24 mouse cellular contexts compared by ENCODE assay signal in genomic region chr4:82940680-82941079, GRCm38 (mm10). TPM values are rescaled to one million over a fixed set of nuclear protein-coding genes. Genes with fewer than 3 reads are reported as not detected.
"Had no signal": no experiment of that assay in that cellular context is flagged by ENCODE, and none has a peak within 500 bp of the region (broad histone marks: within the 10 kb centered on the region; RNA-seq: fewer than 3 reads in every experiment).

No protein-coding gene starts in this region.

- H3K27ac ChIP-seq: kidney, postnatal 0 days; layer of hippocampus, adult 2 months; limb, embryonic 10.5 days; limb, embryonic 13.5 days; liver, embryonic 12.5 days; liver, embryonic 15.5 days; lung, embryonic 15.5 days had no signal

- H3K9me3 ChIP-seq: limb, embryonic 10.5 days; limb, embryonic 13.5 days; liver, embryonic 12.5 days; liver, embryonic 15.5 days; lung, embryonic 15.5 days; megakaryocyte, embryonic 14.5 days had no signal

- H3K9ac ChIP-seq: limb, embryonic 13.5 days; liver, embryonic 12.5 days; liver, embryonic 15.5 days; lung, embryonic 15.5 days had no signal

- H3K4me3 ChIP-seq: layer of hippocampus, adult 2 months; limb, embryonic 10.5 days; limb, embryonic 13.5 days; liver, embryonic 12.5 days; liver, embryonic 15.5 days; lung, embryonic 15.5 days; megakaryocyte, embryonic 14.5 days had no signal

- DNase-seq: layer of hippocampus, adult 9-11 months; liver; lung, adult 18-20 months; lung, postnatal 10 days; lung, postnatal 36 days; midbrain, embryonic 14.5 days; thymus, adult 18-20 months had no signal

- H3K27me3 ChIP-seq: limb, embryonic 13.5 days; liver, embryonic 12.5 days; liver, embryonic 15.5 days; lung, embryonic 15.5 days; megakaryocyte, embryonic 14.5 days had no signal

- H3K36me3 ChIP-seq: liver, embryonic 12.5 days; liver, embryonic 15.5 days had no signal

- ATAC-seq: liver, embryonic 12.5 days had no signal

- H3K4me1 ChIP-seq: limb, embryonic 10.5 days; limb, embryonic 13.5 days; liver, embryonic 12.5 days; liver, embryonic 15.5 days; lung, embryonic 15.5 days; megakaryocyte, embryonic 14.5 days had no signal

- H3K4me2 ChIP-seq: limb, embryonic 13.5 days; liver, embryonic 12.5 days; liver, embryonic 15.5 days; lung, embryonic 15.5 days; midbrain, embryonic 11.5 days had no signal

RNA-seq across cellular contexts. Expression of gene Cer1, which starts 55.7 kb away (rescaled TPM):
- total RNA-seq: layer of hippocampus, adult 2 months; layer of hippocampus, postnatal 25 days had no signal
- polyA plus RNA-seq: kidney, embryonic 14.5 days; kidney, postnatal 0 days; large intestine, adult 2 months; liver, embryonic 12.5 days; liver, embryonic 15.5 days; midbrain, embryonic 11.5 days; midbrain, embryonic 14.5 days; neural tube, embryonic 14.5 days; small intestine, adult 2 months; spleen, adult 2 months; testis, adult 2 months; urinary bladder, adult 2 months had no signal
